Mouse (Mus musculus) kidney, adult 10 weeks (tissue): Measurements from ENCODE around the gene Magea2. TPM values are rescaled to one million over a fixed set of nuclear protein-coding genes. Genes with fewer than 3 reads are reported as not detected.

ENCODE experiments used
- polyA plus RNA-seq: library from polyadenylated mRNA; stranded (reverse); fragments of 350-450 nt; fragmentation: Illumina TruSeq; extraction: RNeasy Lipid Tissue Mini Kit (QIAGEN cat#74804); gene quantifications from one replicate; pipeline ENCODE4 v1.2.3, GENCODE M21; 2014; ENCODE audit warnings: low read depth, low replicate concordance

Magea2 gene
- polyA plus RNA-seq, result not detected

DNA sequence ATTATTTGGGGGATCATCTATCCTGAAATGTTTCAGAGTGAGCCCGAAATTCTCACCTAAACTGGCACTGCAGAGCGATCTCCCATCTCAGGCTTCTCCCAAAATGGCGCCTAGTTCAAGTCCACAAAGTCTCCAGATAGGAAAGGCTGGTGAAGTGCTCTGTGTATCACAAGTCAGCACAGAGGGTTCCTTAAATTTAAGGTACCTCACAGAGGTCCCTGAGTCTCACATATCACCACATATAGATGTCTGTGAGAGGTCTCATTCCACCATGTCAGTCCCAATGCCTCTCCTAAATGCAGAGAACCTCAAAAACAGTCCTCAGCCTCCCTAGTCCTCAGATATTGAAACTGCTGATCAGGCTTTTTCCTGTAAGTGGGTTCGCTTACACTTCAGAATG is at the start of gene Magea2:
TSS of gene Magea2 (minus strand) at position 101 of the 400 bp plus-strand sequence.

DNA sequence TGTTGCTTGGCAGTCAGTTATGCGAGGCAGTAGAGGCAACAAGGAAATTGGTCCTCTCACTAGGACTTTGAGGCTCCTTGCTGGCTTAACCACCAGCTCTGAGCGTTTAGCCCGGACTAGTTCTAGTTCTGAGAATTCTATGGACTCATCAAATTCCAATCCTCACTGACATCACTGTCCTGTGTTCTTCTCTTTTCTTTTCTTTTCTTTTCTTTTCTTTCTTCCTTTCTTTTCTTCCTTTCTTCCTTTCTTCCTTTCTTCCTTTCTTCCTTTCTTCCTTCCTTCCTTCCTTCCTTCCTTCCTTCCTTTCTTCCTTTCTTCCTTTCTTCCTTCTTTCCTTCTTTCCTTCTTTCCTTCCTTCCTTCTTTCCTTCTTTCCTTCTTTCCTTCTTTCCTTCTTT is 34.8 kb upstream of the Magea2 start, which contains the start of gene Cldn34b2:
TSS of gene Cldn34b2 (minus strand) at position 101 of the 400 bp plus-strand sequence.

DNA sequence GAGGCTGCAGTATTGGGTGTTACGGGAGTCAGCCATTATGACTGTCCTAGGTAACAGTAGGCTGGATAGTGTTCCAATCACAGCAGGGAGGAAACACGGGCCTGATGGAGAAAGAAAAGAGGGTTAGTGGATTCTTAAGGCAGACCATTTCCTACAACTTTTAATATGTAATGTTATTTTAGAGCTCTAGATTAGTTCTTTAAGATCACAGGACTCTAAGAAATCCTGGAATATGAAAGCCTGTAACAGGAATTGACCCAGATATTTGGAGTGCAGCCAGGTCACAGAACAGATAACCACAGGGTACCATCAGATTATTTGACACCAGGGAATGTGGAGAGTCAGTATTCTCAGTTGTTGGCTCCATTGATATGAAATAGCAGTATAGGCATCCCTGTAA is 3.8 kb downstream of the Magea2 start, which contains the start of gene Magea1:
TSS of gene Magea1 (minus strand) at position 101 of the 400 bp plus-strand sequence.

DNA sequence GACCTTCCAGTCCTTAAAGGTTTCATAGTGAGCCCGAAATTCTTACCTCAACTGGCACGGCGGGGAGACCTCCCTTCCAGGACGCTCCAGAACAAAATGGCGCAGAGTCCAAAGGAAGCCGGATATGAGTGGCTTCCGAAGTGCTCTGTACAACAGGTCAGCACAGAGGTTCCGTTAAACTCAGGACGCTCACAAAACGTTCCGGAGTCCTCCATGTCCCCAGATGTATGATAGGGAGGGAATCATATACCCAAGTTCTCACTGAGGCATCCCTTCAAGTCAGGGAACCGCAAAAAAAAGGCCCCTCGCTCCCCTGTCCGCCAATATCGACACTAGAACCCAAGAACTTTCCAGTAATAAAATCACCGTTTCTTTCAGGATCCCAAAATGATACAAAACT is 30.4 kb downstream of the Magea2 start, which contains the start of gene Magea5:
TSS of gene Magea5 (minus strand) at position 101 of the 400 bp plus-strand sequence.

DNA sequence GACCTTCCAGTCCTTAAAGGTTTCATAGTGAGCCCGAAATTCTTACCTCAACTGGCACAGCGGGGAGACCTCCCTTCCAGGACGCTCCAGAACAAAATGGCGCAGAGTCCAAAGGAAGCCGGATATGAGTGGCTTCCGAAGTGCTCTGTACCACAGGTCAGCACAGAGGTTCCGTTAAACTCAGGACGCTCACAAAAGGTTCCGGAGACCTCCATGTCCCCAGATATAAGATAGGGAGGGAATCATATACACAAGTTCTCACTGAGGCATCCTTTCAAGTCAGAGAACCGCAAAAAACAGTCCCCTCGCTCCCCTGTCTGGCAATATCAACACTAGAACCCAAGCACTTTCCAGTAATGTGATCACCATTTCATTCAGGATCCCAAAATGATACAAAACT is 97.7 kb downstream of the Magea2 start, which contains the start of gene Magea8:
TSS of gene Magea8 (minus strand) at position 101 of the 400 bp plus-strand sequence.

Other genes with a start within 250 kb of the Magea2 start
- not detected for gene Cldn34b1, start 203.4 kb downstream of the Magea2 start, polyA plus RNA-seq
- not detected for gene Magea6, start 157.7 kb downstream of the Magea2 start, polyA plus RNA-seq
- not detected for gene Magea3, start 144.2 kb downstream of the Magea2 start, polyA plus RNA-seq
- not detected for gene Magea8, start 97.8 kb downstream of the Magea2 start, polyA plus RNA-seq
- not detected for gene Magea5, start 30.5 kb downstream of the Magea2 start, polyA plus RNA-seq
- gene Magea1, start 3.9 kb downstream of the Magea2 start, polyA plus RNA-seq, result not detected
- not detected for gene Cldn34b2, start 34.7 kb upstream of the Magea2 start, polyA plus RNA-seq
- gene Sat1, start 122.8 kb upstream of the Magea2 start, polyA plus RNA-seq, result 862 TPM
- gene Acot9, start 168.8 kb upstream of the Magea2 start, polyA plus RNA-seq, result 154 TPM
- 67.3 TPM for gene Prdx4, start 247.1 kb upstream of the Magea2 start, polyA plus RNA-seq